Mouse (Mus musculus) T-helper 1 cell (primary cell): Measurements from ENCODE around the gene Hoxd11.

Source experiments
- in situ Hi-C: fragments of 300-600 bp; cut with MboI, MseI; formaldehyde crosslinking; loops from one replicate; pipeline ENCODE4 v1.15.1; 2025; ENCODE audit warnings: high pct_unique_total_duplicates

Hoxd11 gene

GRCm38 (mm10) chr2:74679980-74680379 is 623 bp downstream of the Hoxd11 start:
- in situ Hi-C loops = loop anchor here (10.0 kb wide), 1 partner anchor 1095 kb away; the partner anchor contains the start of gene Chrna1

GRCm38 (mm10) chr2:74680561-74681398 is 1.4 kb downstream of the Hoxd11 start:
- in situ Hi-C loops = loop anchor here (10.0 kb wide), 1 partner anchor 1096 kb away; the partner anchor contains the start of gene Chrna1

- in situ Hi-C loops = loop anchor here (10.0 kb wide), 1 partner anchor 1097 kb away; the partner anchor contains the start of gene Chrna1
Measured at GRCm38 (mm10) chr2:74681594-74682531, 2.5 kb downstream of the Hoxd11 start.

- in situ Hi-C loops = loop anchor here (10.0 kb wide), 1 partner anchor 1098 kb away; the partner anchor contains the start of gene Chrna1
Measured at GRCm38 (mm10) chr2:74682796-74683195, 3.4 kb downstream of the Hoxd11 start.

GRCm38 (mm10) chr2:74683471-74683951 is 4.2 kb downstream of the Hoxd11 start:
- in situ Hi-C loops = loop anchor here (10.0 kb wide), 1 partner anchor 1099 kb away; the partner anchor contains the start of gene Chrna1

GRCm38 (mm10) chr2:74684106-74684505 is 4.7 kb downstream of the Hoxd11 start:
- in situ Hi-C loops = loop anchor here (10.0 kb wide), 1 partner anchor 1099 kb away; the partner anchor contains the start of gene Chrna1

- in situ Hi-C loops = loop anchor here (10.0 kb wide), 1 partner anchor 1100 kb away; the partner anchor contains the start of gene Chrna1
Measured at GRCm38 (mm10) chr2:74685059-74685603, 5.8 kb downstream of the Hoxd11 start.

GRCm38 (mm10) chr2:74686301-74686987 is 7.1 kb downstream of the Hoxd11 start:
- in situ Hi-C loops = loop anchor here (10.0 kb wide), 1 partner anchor 1102 kb away; the partner anchor contains the start of gene Chrna1

GRCm38 (mm10) chr2:74686988-74687697 is 7.8 kb downstream of the Hoxd11 start:
- in situ Hi-C loops = loop anchor here (10.0 kb wide), 1 partner anchor 1102 kb away; the partner anchor contains the start of gene Chrna1

GRCm38 (mm10) chr2:74687698-74688555 is 8.6 kb downstream of the Hoxd11 start:
- in situ Hi-C loops = loop anchor here (10.0 kb wide), 1 partner anchor 1103 kb away; the partner anchor contains the start of gene Chrna1

- in situ Hi-C loops = loop anchor here (10.0 kb wide), 1 partner anchor 1104 kb away; the partner anchor contains the start of gene Chrna1
Measured at GRCm38 (mm10) chr2:74688795-74689573, 9.6 kb downstream of the Hoxd11 start.

- in situ Hi-C loops = loop anchor here (5.0 to 10.0 kb wide), 3 partner anchors 48 to 1105 kb away; partner anchors contain the start of gene Chrna1
Measured at GRCm38 (mm10) chr2:74689574-74690337, 10.4 kb downstream of the Hoxd11 start.

GRCm38 (mm10) chr2:74690338-74690716 is 11.0 kb downstream of the Hoxd11 start:
- in situ Hi-C loops = loop anchor here (5.0 to 10.0 kb wide), 2 partner anchors 47 to 904 kb away; no protein-coding TSS in a partner anchor

- in situ Hi-C loops = loop anchor here (5.0 to 10.0 kb wide), 2 partner anchors 46 to 904 kb away; no protein-coding TSS in a partner anchor
Measured at GRCm38 (mm10) chr2:74691022-74691951, 11.9 kb downstream of the Hoxd11 start, which contains the start of gene Hoxd10. Gene Hoxd10 (plus strand): TSS chr2:74691924.

- in situ Hi-C loops = loop anchor here (5.0 to 10.0 kb wide), 2 partner anchors 45 to 903 kb away; no protein-coding TSS in a partner anchor
Measured at GRCm38 (mm10) chr2:74691995-74692807, 12.8 kb downstream of the Hoxd11 start.
